ENCODE assay signal across 13 mouse cellular contexts in the genomic region with DNA sequence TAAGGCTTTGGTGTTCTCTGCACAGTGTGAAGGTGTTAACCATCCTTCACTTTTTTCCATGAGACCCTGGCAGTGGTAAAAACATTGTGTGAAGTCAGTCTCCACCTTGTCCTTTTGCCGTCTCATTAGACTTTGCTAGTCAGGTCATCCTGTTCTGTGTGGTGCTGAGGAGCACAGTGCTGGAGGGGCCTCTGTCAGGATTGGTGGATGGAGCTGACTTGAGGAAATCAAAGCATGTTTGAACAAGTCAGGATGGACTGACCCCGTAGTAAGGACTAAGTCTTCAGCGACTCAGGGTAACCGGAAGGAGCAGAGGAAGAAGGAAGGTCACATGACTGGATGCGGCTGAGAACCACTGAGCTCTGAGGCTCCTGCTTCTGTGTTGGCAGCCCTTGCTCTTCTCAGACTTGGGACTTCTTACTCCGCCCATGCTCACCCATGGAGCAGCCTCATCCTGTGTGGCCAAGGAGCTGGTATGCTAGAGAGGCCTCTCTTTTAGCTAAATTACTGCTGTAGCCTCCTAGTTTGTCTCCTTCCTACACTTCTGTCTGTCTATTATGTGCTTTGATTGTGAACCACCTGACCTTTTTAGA. TPM values are rescaled to one million over a fixed set of nuclear protein-coding genes. Genes with fewer than 3 reads are reported as not detected.
DNase-seq lines count a peak whose midpoint lies in the region; ATAC-seq and TF ChIP-seq lines count a peak whose summit lies in the region.
"Had no signal": no experiment of that assay in that cellular context is flagged by ENCODE, and none has a peak within 500 bp of the region (broad histone marks: within the 10 kb centered on the region; RNA-seq: fewer than 3 reads in every experiment).

No protein-coding gene starts in this region.

- H3K36me3 ChIP-seq in C2C12 (ENCODE audit: control insufficient read depth, insufficient read depth) = no peaks in the 10 kb centered on the region
- no peaks in the 10 kb centered on the region for H3K36me3 ChIP-seq in embryonic facial prominence, embryonic 14.5 days (ENCODE audit: control insufficient read depth, insufficient read depth, low read length)
- H3K36me3 ChIP-seq: forebrain, embryonic 10.5 days had no signal

- peaks cover 6% of the 10 kb centered on the region; the same call in 1 of the 2 replicates for H3K4me1 ChIP-seq in embryonic facial prominence, embryonic 14.5 days (ENCODE audit: control insufficient read depth, insufficient read depth, low read length)

- H3ac ChIP-seq in C2C12 (ENCODE audit: control insufficient read depth, insufficient read length, low read depth) = no peak overlapping the region

- H3K27ac ChIP-seq in layer of hippocampus, adult 2 months = peak overlapping the region; percentile 73
- 0 out of 2 replicates have a peak overlapping the region, but pooled peaks have one; percentile 16 for H3K27ac ChIP-seq in embryonic facial prominence, embryonic 14.5 days (replicated peaks; ENCODE audit: low read depth, low read length)
- H3K27ac ChIP-seq: forebrain, embryonic 10.5 days had no signal

- H3K79me2 ChIP-seq in C2C12 (ENCODE audit: control insufficient read depth, insufficient read depth) = no peaks in the 10 kb centered on the region

- no peak overlapping the region for H3K9ac ChIP-seq in embryonic facial prominence, embryonic 14.5 days (ENCODE audit: low read depth, low read length)

- TF ChIP-seq CTCF in layer of hippocampus, adult 2 months (conservative IDR thresholded peaks at IDR 0.05) = no peak
- TF ChIP-seq CTCF in C2C12 (IDR thresholded peaks at IDR 0.05; ENCODE audit: control insufficient read depth, insufficient read depth, insufficient read length) = no peak

- H3K4me3 ChIP-seq in layer of hippocampus, adult 2 months = no peak overlapping the region; the same call in 1 of the 2 replicates
- H3K4me3 ChIP-seq in C2C12 (ENCODE audit: insufficient read depth, poor library complexity, severe bottlenecking) = no peak overlapping the region
- no peak overlapping the region for H3K4me3 ChIP-seq in embryonic facial prominence, embryonic 14.5 days (ENCODE audit: low read depth, low read length)
- H3K4me3 ChIP-seq: forebrain, embryonic 10.5 days had no signal

- no peak overlapping the region for H3K4me2 ChIP-seq in embryonic facial prominence, embryonic 14.5 days (ENCODE audit: low read depth, low read length)

- no peaks in the 10 kb centered on the region for H3K79me3 ChIP-seq in C2C12 (ENCODE audit: low read depth)

- no peak for ATAC-seq in embryonic facial prominence, embryonic 14.5 days (ENCODE audit: low read depth)
- no peak for ATAC-seq in erythroid progenitor cell, adult 5-6 weeks (replicated peaks; ENCODE audit: low FRiP score, poor library complexity, severe bottlenecking)
- ATAC-seq: CD4-positive, CD25-positive, alpha-beta regulatory T cell, adult 4 months had no signal

- no peaks in the 10 kb centered on the region for H3K27me3 ChIP-seq in C2C12 (ENCODE audit: control insufficient read depth, insufficient read depth, insufficient read length)
- no peaks in the 10 kb centered on the region for H3K27me3 ChIP-seq in embryonic facial prominence, embryonic 14.5 days (replicated peaks; ENCODE audit: control insufficient read depth, insufficient read depth, low read length)

- H3K9me3 ChIP-seq in embryonic facial prominence, embryonic 14.5 days (ENCODE audit: control insufficient read depth, low read length) = no peaks in the 10 kb centered on the region
- H3K9me3 ChIP-seq: forebrain, embryonic 10.5 days had no signal

- WGBS in embryonic facial prominence, embryonic 14.5 days = 68% methylated on average over 6 of the region's 6 CpGs

- peak; percentile 92 for DNase-seq in heart, adult 11 months
- no peak for DNase-seq in heart, adult 8-10 months (ENCODE audit: low spot score)
- DNase-seq in layer of hippocampus, adult 2 months (ENCODE audit: low spot score in 2 of 2) = peak in 1 of 2 experiments; percentile 9
- DNase-seq in layer of hippocampus, postnatal 25 days (ENCODE audit: extremely low spot score in 1 of 2, low spot score in 1 of 2) = no peak
- no peak for DNase-seq in embryonic facial prominence, embryonic 14.5 days (ENCODE audit: low spot score)
- no peak for DNase-seq in right cerebral cortex, adult 2 months (ENCODE audit: low spot score in 2 of 2)
- DNase-seq: cerebellum, postnatal 10 days; lung, adult 2 months; right cerebral cortex, postnatal 14 days had no signal

TF ChIP-seq in C2C12, 6 proteins besides CTCF, POLR2A, EP300 and RAD21:
- peak; percentile 3 for TF ChIP-seq USF1 (IDR thresholded peaks at IDR 0.05; ENCODE audit: low read depth)
- no peak for TF ChIP-seq MYOG (IDR thresholded peaks at IDR 0.05; ENCODE audit: control insufficient read depth, extremely low read depth, insufficient read length)
TF ChIP-seq in C2C12: peak in this region for 1.

RNA-seq across cellular contexts. Expression of a gene that starts 14.0 kb away (rescaled TPM):
- total RNA-seq in heart, adult 8-10 months (2022) = 10 to 100 TPM in 3 of 4 experiments, 1 to 10 TPM in 1; 9.1 to 11.4 (median 10.9) TPM
- total RNA-seq in layer of hippocampus, adult 2 months (2021) = 100 to 1,000 TPM; 253 to 265 TPM
- 100 to 1,000 TPM; 205 to 242 TPM for total RNA-seq in layer of hippocampus, postnatal 25 days (2021)
- polyA plus RNA-seq in C2C12 (2012; fragmentation: generic; extraction: Trizol) = 0.80 TPM
- 8.9 and 9.2 TPM in 2 replicates for polyA plus RNA-seq in embryonic facial prominence, embryonic 14.5 days (2014; fragmentation: Nextera tagmentation; extraction: Ambion mirVana)
- 0.42 and 3.6 TPM in 2 replicates for total RNA-seq in erythroid progenitor cell, adult 5-6 weeks (2015; ENCODE audit: low replicate concordance)
- total RNA-seq in erythroid progenitor cell, adult 5-6 weeks (2017; ENCODE audit: low replicate concordance) = 1.5 TPM in 1 of 2 replicates, not detected in the other

RNA-seq across cellular contexts. Expression of a gene that starts 14.1 kb away (rescaled TPM):
- total RNA-seq in heart, adult 8-10 months (2022) = 10 to 100 TPM; 10.3 to 12.3 (median 11.0) TPM
- 10 to 100 TPM; 24.2 to 26.5 TPM for total RNA-seq in layer of hippocampus, adult 2 months (2021)
- total RNA-seq in layer of hippocampus, postnatal 25 days (2021) = 10 to 100 TPM; 23.9 to 25.1 TPM
- 8.0 TPM for polyA plus RNA-seq in C2C12 (2012; fragmentation: generic; extraction: Trizol)
- polyA plus RNA-seq in embryonic facial prominence, embryonic 14.5 days (2014; fragmentation: Nextera tagmentation; extraction: Ambion mirVana) = 35.7 and 36.6 TPM in 2 replicates
- total RNA-seq in erythroid progenitor cell, adult 5-6 weeks (2015; ENCODE audit: low replicate concordance) = 2.9 and 8.6 TPM in 2 replicates
- 5.4 and 5.9 TPM in 2 replicates for total RNA-seq in erythroid progenitor cell, adult 5-6 weeks (2017; ENCODE audit: low replicate concordance)

Comparison
In these comparisons a context has a peak if more than half of its experiments do, and no peak if none do; other contexts are left out.
1. RNA of a gene that starts 14.0 kb away (total RNA-seq): 253 to 265 TPM in layer of hippocampus, adult 2 months and 205 to 242 TPM in layer of hippocampus, postnatal 25 days; 9.1 to 11.4 TPM in heart, adult 8-10 months and 0.42 to 3.6 TPM in erythroid progenitor cell, adult 5-6 weeks; every median in the first group is over 10 times any median in the second.